Mouse (Mus musculus) cortical plate, adult 2 months (tissue): ENCODE results near the gene Zfp652.

ENCODE experiments used
- CTCF ChIP-seq: fragments of 200-500 bp; IDR thresholded peaks from 2 replicates; pipeline ENCODE4 v1.5.1; 2011; ENCODE audit warnings: mild to moderate bottlenecking, control low read depth, low read length; ENCODE audit not compliant: insufficient read depth; ENCODE audit errors: extremely low read depth
- POLR2A ChIP-seq: fragments of 200-500 bp; IDR thresholded peaks from 2 replicates; pipeline ENCODE4 v1.6.1; 2011; ENCODE audit warnings: mild to moderate bottlenecking, low read length, control low read depth; ENCODE audit not compliant: insufficient read depth; ENCODE audit errors: extremely low read depth

GRCm38 (mm10) chr11:95830411-95831275 lies 118.2 kb downstream of the Zfp652 start:
- TF ChIP-seq POLR2A: no peak
- TF ChIP-seq CTCF: no peak
